Mouse (Mus musculus) testis, adult 2 months (tissue): ENCODE measurements around the gene Tex2.

Experiments
- CTCF ChIP-seq: fragments of 200-500 bp; IDR thresholded peaks from 2 replicates; pipeline ENCODE4 v1.5.1; 2012; ENCODE audit warnings: low read depth, mild to moderate bottlenecking, inconsistent platforms, low read length, moderate library complexity; ENCODE audit not compliant: control insufficient read depth, insufficient read depth, insufficient replicate concordance
- POLR2A ChIP-seq: fragments of 200-500 bp; IDR thresholded peaks from 2 replicates; pipeline ENCODE4 v1.6.1; 2012; ENCODE audit warnings: low read depth, mild to moderate bottlenecking, inconsistent platforms, low read length, moderate library complexity; ENCODE audit not compliant: control insufficient read depth

DNA sequence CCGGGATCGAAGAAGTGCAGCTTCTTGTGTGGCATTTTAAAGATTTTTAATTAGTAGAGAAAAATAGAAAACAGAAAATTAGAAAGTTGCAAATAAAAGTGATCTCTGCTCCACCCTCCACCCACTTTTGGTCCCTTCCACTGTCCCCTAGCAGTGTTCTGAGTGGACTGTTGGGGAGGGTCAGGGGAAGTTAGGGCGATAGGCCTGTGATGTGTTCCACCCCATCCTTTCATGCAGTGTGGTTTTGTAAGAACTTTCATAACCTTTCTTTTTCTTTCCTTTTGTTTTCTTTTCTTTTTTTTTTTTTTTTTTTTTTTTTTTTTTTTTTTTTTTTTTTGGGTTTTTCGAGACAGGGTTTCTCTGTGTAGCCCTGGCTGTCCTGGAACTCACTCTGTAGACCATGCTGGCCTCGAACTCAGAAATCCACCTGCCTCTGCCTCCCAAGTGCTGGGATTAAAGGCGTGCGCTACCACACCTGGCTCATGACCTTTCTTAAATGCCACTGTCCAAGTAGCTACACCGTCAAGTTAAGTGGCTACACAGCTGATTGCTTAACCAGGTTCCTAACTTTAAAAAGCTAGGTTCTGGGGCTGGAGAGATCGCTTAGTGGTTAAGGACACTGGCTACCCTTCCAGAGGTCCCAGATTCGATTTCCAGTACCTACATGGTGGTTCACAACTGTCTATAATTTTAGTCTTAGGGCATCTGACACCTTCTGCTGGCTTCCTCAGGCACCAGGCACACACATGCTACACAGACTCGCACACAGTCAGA, 49.6 kb upstream of the Tex2 start:
- TF ChIP-seq POLR2A (no peak), CTCF (no peak)
